Mouse (Mus musculus) MEL (cell line): ENCODE data around the gene Fhl3.

ENCODE experiments used
- CTCF ChIP-seq, 3 experiments: IDR thresholded peaks in 2 of 3; conservative IDR thresholded peaks in 1 of 3; 2 replicates each; pipeline ENCODE4 v1.5.1; 2011 to 2012; ENCODE audit warnings: low read length in 3 of 3, low read depth in 2 of 3, mild to moderate bottlenecking in 2 of 3, improper control_type of control experiment in 1 of 3, inconsistent platforms in 1 of 3, mixed read lengths in 1 of 3, moderate library complexity in 1 of 3; ENCODE audit not compliant: control insufficient read depth in 1 of 3, insufficient read depth in 1 of 3, poor library complexity in 1 of 3, severe bottlenecking in 1 of 3
- GATA1 ChIP-seq: IDR thresholded peaks from 2 replicates; pipeline ENCODE4 v1.6.1; 2011; ENCODE audit warnings: low read depth, low read length, improper control_type of control experiment
- MAFK ChIP-seq: IDR thresholded peaks from 2 replicates; pipeline ENCODE4 v1.6.1; 2011; ENCODE audit warnings: low read depth, mild to moderate bottlenecking, low read length, improper control_type of control experiment, borderline replicate concordance
- POLR2A ChIP-seq, 2 experiments: IDR thresholded peaks; 2 replicates each; pipeline ENCODE4 v1.6.1; 2011 to 2012; ENCODE audit warnings: low read length in 2 of 2, mild to moderate bottlenecking in 2 of 2, control low read depth in 1 of 2, improper control_type of control experiment in 1 of 2, low read depth in 1 of 2, moderate library complexity in 1 of 2; ENCODE audit not compliant: control insufficient read depth in 1 of 2, insufficient read depth in 1 of 2, poor library complexity in 1 of 2
- TBP ChIP-seq: IDR thresholded peaks from 2 replicates; pipeline ENCODE4 v1.8.0; 2011; ENCODE audit warnings: low read depth, low read length, improper control_type of control experiment

DNA sequence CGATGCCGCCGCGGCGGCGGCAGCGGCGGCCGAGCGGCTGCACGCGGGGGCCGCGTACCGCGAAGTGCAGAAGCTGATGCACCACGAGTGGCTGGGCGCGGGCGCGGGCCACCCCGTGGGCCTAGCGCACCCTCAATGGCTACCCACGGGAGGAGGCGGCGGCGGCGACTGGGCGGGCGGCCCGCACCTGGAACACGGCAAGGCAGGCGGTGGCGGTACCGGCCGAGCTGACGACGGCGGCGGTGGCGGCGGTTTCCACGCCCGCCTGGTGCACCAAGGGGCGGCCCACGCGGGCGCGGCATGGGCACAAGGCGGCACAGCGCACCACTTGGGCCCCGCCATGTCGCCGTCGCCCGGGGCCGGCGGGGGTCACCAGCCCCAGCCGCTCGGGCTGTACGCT lies 42.7 kb upstream of the Fhl3 start:
- TF ChIP-seq TBP (no peak), POLR2A (IDR thresholded peaks at IDR 0.05; ENCODE audit: control insufficient read depth in 1 of 2, insufficient read depth in 1 of 2, low read depth in 1 of 2, low read length in 2 of 2, poor library complexity in 1 of 2) (no peak), CTCF (IDR thresholded peaks at IDR 0.05 in 2 of 3, conservative IDR thresholded peaks at IDR 0.05 in 1 of 3; ENCODE audit: control insufficient read depth in 1 of 3, insufficient read depth in 1 of 3, low read depth in 2 of 3, low read length in 3 of 3, poor library complexity in 1 of 3, severe bottlenecking in 1 of 3) (no peak), GATA1 (no peak), MAFK (no peak)
